Mouse (Mus musculus) liver, adult 2 months (tissue): ENCODE results near the gene Syne4. TPM values are rescaled to one million over a fixed set of nuclear protein-coding genes. Genes with fewer than 3 reads are reported as not detected.
A peak's percentile ranks its signal among the peaks of the same experiment; 100 is the strongest.

Experiments used
- DNase-seq: peaks from one replicate; pipeline ENCODE4 v3.0.0-alpha.2; 2011; ENCODE audit warnings: low read depth, low spot score; ENCODE audit errors: extremely low read depth
- H3K27ac ChIP-seq: fragments of 200-500 bp; replicated peaks from 2 replicates; pipeline ENCODE4 v1.5.1; 2012; ENCODE audit warnings: low read depth, mild to moderate bottlenecking, control low read depth, inconsistent platforms, low read length; ENCODE audit not compliant: insufficient read depth
- H3K27me3 ChIP-seq: fragments of 200-500 bp; 2 replicates; pipeline ENCODE4 v1.6.1; 2012; ENCODE audit warnings: mild to moderate bottlenecking, moderate library complexity, low read length, inconsistent platforms; ENCODE audit not compliant: control insufficient read depth, insufficient read depth
- H3K36me3 ChIP-seq: fragments of 200-500 bp; 2 replicates; pipeline ENCODE4 v1.6.1; 2012; ENCODE audit warnings: low read length, inconsistent platforms; ENCODE audit not compliant: control insufficient read depth, insufficient read depth
- H3K4me1 ChIP-seq: fragments of 200-500 bp; 2 replicates; pipeline ENCODE4 v1.6.1; 2011; ENCODE audit warnings: low read length; ENCODE audit not compliant: control insufficient read depth, insufficient read depth
- H3K4me3 ChIP-seq: fragments of 200-500 bp; 2 replicates; pipeline ENCODE4 v1.5.1; 2011; ENCODE audit warnings: low read depth, mild to moderate bottlenecking, control low read depth, low read length, moderate library complexity; ENCODE audit not compliant: insufficient read depth
- H3K79me2 ChIP-seq: fragments of 200-500 bp; 2 replicates; pipeline ENCODE4 v1.6.1; 2012; ENCODE audit warnings: inconsistent platforms, mild to moderate bottlenecking, low read length, moderate library complexity; ENCODE audit not compliant: control insufficient read depth, insufficient read depth
- H3K9ac ChIP-seq: fragments of 200-500 bp; 2 replicates; pipeline ENCODE4 v1.6.1; 2012; ENCODE audit warnings: low read depth, mild to moderate bottlenecking, control low read depth, inconsistent platforms, low read length
- CTCF ChIP-seq: fragments of 200-500 bp; IDR thresholded peaks from 2 replicates; pipeline ENCODE4 v1.5.1; 2011; ENCODE audit warnings: low read depth, low read length, control low read depth
- POLR2A ChIP-seq: fragments of 200-500 bp; IDR thresholded peaks from 2 replicates; pipeline ENCODE4 v1.6.1; 2011; ENCODE audit warnings: low read length, control low read depth; ENCODE audit not compliant: insufficient read depth; ENCODE audit errors: extremely low read depth
- WGBS: fragments of 180-500 bp; shearing (Covaris S2); methylation state at CpG from one replicate; pipeline ENCODE4 v1.1.7; 2018; 5-methylcytosine and 5-hydroxymethylcytosine counted together
- polyA plus RNA-seq: library from polyadenylated mRNA; depleted of rRNA; stranded (reverse); fragments of >200 nt; gene quantifications from 2 replicates; pipeline ENCODE4 v1.2.3, GENCODE M21; 2012; rRNA removed
- total RNA-seq: library from RNA; depleted of rRNA; stranded (reverse); fragments of >200 nt; gene quantifications from 2 replicates; pipeline ENCODE4 v1.2.3, GENCODE M21; 2014; rRNA removed

The Syne4 gene
- total RNA-seq, result 1.7 and 3.5 TPM in 2 replicates
- 2.2 and 4.9 TPM in 2 replicates for polyA plus RNA-seq

DNA sequence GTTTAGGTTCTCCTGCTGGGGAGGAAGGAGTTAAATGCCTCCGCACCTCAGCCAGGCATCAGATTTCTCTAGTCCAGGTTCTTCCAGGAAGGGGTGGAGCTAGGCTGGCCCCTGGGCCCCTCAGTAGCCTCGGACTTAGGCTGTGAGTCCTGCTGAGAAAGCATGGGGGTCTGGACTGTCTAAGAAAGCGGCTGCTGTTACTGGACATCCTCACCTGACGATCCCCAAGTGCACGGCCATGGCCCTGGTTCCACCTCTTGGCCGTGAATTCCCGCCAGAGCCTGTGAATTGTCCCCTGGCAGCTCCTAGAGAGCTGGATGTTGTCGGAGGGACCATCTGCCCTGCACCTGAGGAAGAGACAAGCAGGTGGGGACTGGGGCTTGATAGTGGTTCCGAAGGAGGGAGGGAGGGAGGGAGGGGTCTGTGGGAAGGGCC lies at the start of gene Syne4:
Syne4 (plus strand) TSS at position 87 of the 435 bp plus-strand sequence.
- WGBS, result 26% methylated on average over 9 of the region's 9 CpGs
- Histone ChIP-seq H3K27ac (peak within 1 kb of the TSS; percentile 73), H3K4me1 (peaks cover 11% of the 10 kb centered on the region), H3K79me2 (peaks cover 6% of the 10 kb centered on the region; the same call in 1 of the 2 replicates), H3K27me3 (no peaks in the 10 kb centered on the region), H3K9ac (peak within 1 kb of the TSS; percentile 82), H3K36me3 (no peaks in the 10 kb centered on the region), H3K4me3 (peak within 1 kb of the TSS; percentile 73)
- TF ChIP-seq CTCF (no peak), POLR2A (no peak)
- no peak for DNase-seq

DNA sequence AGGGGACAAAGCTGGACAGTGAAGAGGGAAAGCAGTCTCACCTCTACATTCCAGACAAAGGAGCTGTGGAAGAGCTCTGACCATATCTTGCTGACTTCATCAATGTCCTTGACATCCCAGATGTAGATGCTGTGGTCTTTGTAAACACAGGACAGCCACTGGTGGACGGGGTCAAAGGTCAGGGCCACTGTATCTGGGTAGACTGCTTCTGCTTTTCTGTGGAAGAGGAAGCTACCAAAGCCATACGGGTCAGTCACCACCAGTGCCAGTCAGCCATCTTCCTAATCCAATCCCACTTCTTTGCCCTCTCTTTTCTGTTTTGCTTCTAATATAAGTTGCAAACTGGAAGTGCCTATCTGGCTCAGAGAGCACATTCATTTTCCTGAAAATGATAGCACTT lies 49.6 kb upstream of the Syne4 start:
- TF ChIP-seq CTCF (no peak), POLR2A (no peak)
- Histone ChIP-seq H3K27me3 (no peaks in the 10 kb centered on the region), H3K4me3 (no peak overlapping the region), H3K36me3 (no peaks in the 10 kb centered on the region), H3K27ac (no peak overlapping the region), H3K4me1 (no peaks in the 10 kb centered on the region), H3K79me2 (no peaks in the 10 kb centered on the region), H3K9ac (no peak overlapping the region)
- peak; percentile 13 for DNase-seq
- 40% methylated on average over 2 of the region's 2 CpGs for WGBS

DNA sequence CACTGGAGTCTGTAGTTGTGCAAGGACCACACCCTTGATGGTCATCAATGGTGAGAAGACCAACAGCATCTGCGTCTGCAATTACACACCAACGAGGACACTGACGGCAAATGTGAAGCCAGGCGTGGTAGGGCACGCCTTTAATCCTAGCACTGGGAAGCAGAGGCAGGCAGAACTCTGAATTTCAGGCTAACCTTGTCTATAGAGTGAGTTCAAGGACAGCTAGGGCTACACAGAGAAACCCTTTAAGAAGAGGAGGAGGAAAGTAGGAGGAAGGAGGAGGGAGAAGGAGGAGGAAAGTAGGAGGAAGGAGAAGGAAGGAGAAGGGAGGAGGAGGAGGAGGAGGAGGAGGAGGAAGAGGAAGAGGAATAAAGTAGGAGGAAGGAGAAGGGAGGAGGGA lies 49.1 kb upstream of the Syne4 start:
- H3K36me3 ChIP-seq, result peaks cover 2% of the 10 kb centered on the region; the same call in 1 of the 2 replicates
- WGBS, result 93% methylated on average over 5 of the region's 5 CpGs
- no peak for DNase-seq

DNA sequence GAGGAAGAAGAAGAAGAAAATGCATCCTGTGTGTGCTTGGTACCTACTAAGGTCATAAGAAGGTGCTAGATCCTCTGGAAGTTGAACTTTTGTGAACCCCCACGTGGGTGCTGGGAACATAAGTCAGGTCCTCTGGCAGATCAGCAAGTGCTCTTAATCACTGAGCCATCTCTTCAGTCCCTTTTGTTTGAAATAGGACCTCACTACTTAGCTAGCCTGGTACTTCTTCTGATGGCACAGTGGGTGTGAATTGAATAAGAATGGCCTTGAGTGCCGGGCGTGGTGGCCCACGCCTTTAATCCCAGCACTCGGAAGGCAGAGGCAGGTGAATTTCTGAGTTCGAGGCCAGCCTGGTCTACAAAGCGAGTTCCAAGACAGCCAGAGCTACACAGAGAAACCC lies 48.7 kb upstream of the Syne4 start:
- H3K4me3 ChIP-seq, result no peak overlapping the region
- no peak overlapping the region for H3K27ac ChIP-seq
- no peak for DNase-seq
- no peaks in the 10 kb centered on the region for H3K27me3 ChIP-seq
- no peaks in the 10 kb centered on the region for H3K4me1 ChIP-seq
- H3K79me2 ChIP-seq, result no peaks in the 10 kb centered on the region
- TF ChIP-seq CTCF (no peak), POLR2A (no peak)
- H3K36me3 ChIP-seq, result peaks cover 2% of the 10 kb centered on the region; the same call in 1 of the 2 replicates
- H3K9ac ChIP-seq, result no peak overlapping the region
- 94% methylated on average over 7 of the region's 7 CpGs for WGBS

More for the DNA sequence above, 49.1 kb upstream of the Syne4 start:
- TF ChIP-seq CTCF (no peak), POLR2A (no peak)
- Histone ChIP-seq H3K4me1 (no peaks in the 10 kb centered on the region), H3K9ac (no peak overlapping the region), H3K27ac (no peak overlapping the region), H3K4me3 (no peak overlapping the region), H3K27me3 (no peaks in the 10 kb centered on the region), H3K79me2 (no peaks in the 10 kb centered on the region)

DNA sequence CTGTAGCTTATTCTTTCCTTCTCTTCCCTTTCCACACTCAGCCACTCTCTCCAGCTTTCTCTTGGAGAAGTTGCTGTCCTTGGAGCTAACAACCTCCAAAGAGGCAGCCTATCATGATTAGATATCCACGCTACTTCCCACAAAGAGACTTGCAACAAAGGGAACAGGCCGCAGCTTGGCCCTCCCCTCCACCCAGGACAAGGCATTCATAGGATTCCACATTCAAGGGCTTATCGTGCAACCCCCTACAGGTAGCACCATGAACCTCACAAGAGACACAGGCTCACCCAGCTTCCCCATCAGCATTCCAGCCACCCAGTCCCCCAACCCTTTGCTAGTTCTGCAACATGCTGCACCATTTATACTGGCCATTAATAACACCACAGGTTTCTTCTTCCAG lies 47.8 kb upstream of the Syne4 start:
- Histone ChIP-seq H3K9ac (no peak overlapping the region), H3K4me3 (no peak overlapping the region), H3K27ac (no peak overlapping the region), H3K4me1 (no peaks in the 10 kb centered on the region), H3K27me3 (no peaks in the 10 kb centered on the region), H3K79me2 (no peaks in the 10 kb centered on the region), H3K36me3 (peaks cover 2% of the 10 kb centered on the region; the same call in 1 of the 2 replicates)
- 92% methylated on average over 3 of the region's 3 CpGs for WGBS
- DNase-seq, result no peak
- no peak for TF ChIP-seq POLR2A
- no peak for TF ChIP-seq CTCF

DNA sequence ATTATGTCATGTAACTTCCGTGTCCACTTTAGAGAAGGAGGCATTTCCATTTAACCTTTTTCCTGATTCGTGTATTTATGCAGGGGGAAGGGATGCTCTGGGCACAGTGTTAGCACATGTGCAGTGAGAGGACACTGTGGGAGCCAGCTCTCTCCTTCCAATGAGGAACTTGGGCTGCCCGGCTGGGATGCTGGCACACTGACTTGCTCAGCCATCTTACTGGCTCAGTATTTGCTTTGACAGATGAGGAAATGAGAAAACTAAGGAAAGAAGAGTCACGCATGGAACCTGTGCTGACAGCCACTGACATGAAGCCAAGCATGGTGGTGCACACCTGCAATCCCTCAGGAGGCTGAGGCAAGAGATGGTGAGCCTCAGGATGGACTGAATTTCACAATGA lies 45.0 kb upstream of the Syne4 start:
- H3K4me1 ChIP-seq, result no peaks in the 10 kb centered on the region
- H3K27ac ChIP-seq, result no peak overlapping the region
- TF ChIP-seq CTCF, result no peak
- TF ChIP-seq POLR2A, result no peak
- H3K27me3 ChIP-seq, result no peaks in the 10 kb centered on the region
- peaks cover 2% of the 10 kb centered on the region; the same call in 1 of the 2 replicates for H3K36me3 ChIP-seq
- no peak overlapping the region for H3K9ac ChIP-seq
- no peak for DNase-seq
- no peaks in the 10 kb centered on the region for H3K79me2 ChIP-seq
- WGBS, result 83% methylated on average over 4 of the region's 4 CpGs
- no peak overlapping the region for H3K4me3 ChIP-seq
